Mouse (Mus musculus): Measurements from ENCODE around the gene Atp6v1c2.

The Atp6v1c2 gene

GRCm38 (mm10) chr12:17255602-17256001 is 73.6 kb downstream of the Atp6v1c2 start:
- no peak for DNase-seq

- peak; percentile 22 to 64 for DNase-seq
Measured at GRCm38 (mm10) chr12:17253069-17253468, 76.1 kb downstream of the Atp6v1c2 start.

GRCm38 (mm10) chr12:17250962-17251361 is 78.2 kb downstream of the Atp6v1c2 start:
- no peak for DNase-seq

- DNase-seq = no peak
Measured at GRCm38 (mm10) chr12:17242041-17242440, 87.1 kb downstream of the Atp6v1c2 start.

- no peak for DNase-seq
Measured at GRCm38 (mm10) chr12:17241614-17242013, 87.5 kb downstream of the Atp6v1c2 start.

- DNase-seq = no peak
Measured at GRCm38 (mm10) chr12:17241016-17241415, 88.1 kb downstream of the Atp6v1c2 start.

- no peak for DNase-seq
Measured at GRCm38 (mm10) chr12:17239428-17239688, 89.8 kb downstream of the Atp6v1c2 start.

GRCm38 (mm10) chr12:17238588-17239427 is 90.4 kb downstream of the Atp6v1c2 start:
- no peak for DNase-seq

GRCm38 (mm10) chr12:17235535-17236313 is 93.4 kb downstream of the Atp6v1c2 start:
- no peak for DNase-seq
